Mouse (Mus musculus) cerebellum, postnatal 14 days (tissue): ENCODE data around the gene Pdlim4.
"Not testable (repeated sequence)": the region's sequence is repeated elsewhere in the genome, so short reads cannot be mapped to it uniquely, and the experiment has no call there.

Experiments
- DNase-seq, 2 experiments: peaks; one replicate each; pipeline ENCODE4 v3.0.0; 2021; ENCODE audit warnings: mixed read lengths in 2 of 2

The Pdlim4 gene

DNA sequence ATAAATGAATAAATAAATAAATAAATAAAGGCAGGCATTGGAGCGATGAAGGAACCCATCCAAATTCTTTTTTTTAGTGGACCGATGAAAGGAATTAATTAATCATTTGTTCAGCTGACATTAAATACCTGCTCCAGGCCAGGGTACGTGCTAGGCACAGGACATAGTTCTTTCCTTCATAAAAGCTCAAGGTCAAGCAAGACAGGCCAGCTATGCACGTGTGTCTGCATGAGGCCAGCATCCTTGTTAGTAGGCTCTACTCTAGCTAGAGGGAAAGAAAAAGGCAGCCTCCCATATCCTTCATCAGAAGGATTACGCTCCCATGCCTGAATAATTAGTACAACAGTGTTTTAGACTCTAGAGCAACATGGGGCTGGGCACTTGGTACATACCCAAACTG, 55.9 kb downstream of the Pdlim4 start:
- no peak for DNase-seq

DNA sequence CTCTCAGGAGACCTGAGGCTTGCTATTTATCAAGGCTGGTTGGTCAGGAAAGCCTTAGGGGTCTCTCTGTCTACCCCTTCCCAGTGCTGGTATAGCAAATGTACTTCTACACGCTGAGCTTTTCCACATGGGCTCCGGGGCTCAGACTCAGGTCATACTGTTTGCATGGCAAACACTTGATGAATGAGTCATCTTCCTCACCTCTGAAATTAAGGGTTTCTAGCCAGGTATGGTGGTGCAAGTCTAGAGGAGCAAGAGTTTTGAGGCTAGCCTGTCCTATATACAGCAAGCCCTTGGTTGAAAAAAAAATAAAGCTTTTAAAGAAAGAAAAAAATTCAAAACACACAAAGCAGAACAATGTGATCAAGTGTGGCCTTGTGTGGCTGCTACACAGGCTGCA, 57.6 kb downstream of the Pdlim4 start:
- DNase-seq = no peak

DNA sequence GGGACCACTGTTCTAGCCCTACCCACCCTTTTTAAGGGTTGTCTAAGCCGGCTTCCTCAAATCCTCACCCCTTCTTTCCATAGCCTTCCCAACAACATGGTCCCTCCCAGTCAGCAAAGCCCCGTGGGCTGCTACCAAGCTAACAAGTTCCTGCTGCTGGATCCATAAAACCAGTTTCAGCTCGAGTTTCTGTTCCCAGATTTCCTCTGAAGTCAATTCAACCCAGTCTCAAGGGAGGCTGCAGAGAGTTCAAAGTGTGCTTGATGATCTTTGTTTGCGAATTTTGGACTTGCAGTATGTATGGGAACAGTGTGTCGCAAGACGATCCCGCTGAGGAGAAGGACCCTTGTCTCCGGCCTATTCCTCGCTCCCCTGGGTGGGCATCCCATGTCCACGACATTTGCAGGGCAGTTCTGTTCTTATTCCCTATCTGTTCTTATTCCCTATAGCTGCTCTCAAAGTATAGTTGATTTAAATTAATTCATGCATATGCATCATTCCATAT, 60.3 kb downstream of the Pdlim4 start:
- peak in 1 of 2 experiments; percentile 40 for DNase-seq

DNA sequence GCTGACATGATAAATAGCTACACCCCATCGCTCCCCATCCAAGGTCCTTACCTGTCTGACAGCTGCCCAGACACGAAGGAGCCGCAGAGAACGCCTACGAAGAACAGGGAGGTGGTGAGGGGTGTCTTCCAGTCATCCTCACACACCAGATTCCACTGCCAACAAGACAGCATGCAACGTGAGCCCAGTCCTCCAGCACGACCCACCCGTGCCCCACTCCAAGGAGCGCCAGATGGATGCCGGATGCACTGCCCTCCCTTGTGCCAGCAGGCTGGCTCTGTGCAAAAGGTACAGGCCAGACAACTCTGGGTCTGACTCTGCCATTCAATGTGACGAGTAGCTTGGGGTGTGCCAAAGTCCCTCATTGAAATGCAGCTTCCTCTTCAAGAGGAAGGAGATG, 61.1 kb downstream of the Pdlim4 start:
- peak; percentile 90 to 95 for DNase-seq

DNA sequence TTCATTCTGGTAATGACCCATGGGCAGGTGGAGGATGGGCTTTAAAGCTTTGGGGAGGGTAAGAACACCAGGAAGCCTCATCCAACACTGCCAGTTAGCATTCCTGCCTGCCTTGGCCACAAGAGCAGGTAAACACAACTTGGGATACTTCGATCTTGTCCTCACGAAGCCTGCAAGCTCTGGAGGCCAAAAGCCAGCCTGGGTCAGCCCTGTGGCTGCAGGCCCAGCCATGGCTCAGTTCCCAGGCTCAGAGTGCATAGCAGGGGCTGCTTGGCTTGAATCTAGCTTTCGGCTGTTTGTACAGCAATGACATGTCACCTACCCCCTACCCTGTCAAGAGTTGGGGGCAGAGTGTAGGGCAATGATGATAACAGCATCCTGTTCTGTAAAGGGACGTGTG, 61.9 kb downstream of the Pdlim4 start:
- peak; percentile 91 to 96 for DNase-seq

DNA sequence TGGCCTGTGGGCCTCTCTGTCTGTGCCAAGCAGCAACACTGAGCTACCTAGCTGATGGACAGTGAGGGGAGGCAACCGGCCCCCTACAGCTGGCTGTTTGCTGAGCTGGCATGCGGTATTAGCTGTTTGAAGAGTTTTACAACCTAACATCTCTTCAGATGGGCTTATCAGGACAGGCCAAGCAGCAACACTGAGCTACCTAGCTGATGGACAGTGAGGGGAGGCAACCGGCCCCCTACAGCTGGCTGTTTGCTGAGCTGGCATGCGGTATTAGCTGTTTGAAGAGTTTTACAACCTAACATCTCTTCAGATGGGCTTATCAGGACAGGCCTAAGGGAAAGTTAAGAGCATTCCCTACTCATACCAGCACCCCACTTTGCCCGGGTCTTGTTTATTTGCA, 62.5 kb downstream of the Pdlim4 start:
- DNase-seq = not testable (repeated sequence)
